ENCODE assay signal across 29 mouse cellular contexts in the genomic region with DNA sequence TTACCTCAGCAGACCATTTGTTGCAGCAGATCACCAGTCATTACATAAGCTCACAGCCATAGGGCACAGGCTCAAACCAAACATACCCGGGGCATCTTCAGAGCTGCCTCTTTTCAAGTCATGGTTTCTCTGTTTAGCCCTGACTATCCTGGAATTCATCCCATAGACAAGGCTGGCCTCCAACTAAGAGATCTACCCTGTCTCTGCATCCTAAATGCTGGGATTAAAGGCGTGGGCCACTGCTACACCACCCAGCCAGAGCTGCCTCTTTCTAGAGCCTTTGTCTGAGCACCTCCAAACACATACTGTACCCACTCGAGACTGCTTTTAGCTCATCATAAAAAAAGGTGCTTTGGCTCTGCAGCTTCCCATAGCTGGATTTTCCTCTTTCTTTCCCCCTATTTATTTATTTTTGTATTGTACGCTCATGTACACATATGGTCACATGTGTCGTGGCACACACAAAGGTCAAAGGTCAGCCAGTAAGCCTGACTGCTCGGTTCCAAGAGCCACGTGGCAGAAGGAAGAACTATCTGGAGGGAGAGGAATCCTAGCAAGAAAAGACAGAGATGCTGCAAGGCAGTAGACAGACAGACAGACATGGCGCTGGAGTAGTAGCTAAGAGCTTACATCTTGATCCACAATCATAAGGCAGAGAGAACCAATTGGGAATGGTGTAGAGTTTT. TPM values are rescaled to one million over a fixed set of nuclear protein-coding genes. Genes with fewer than 3 reads are reported as not detected.
DNase-seq lines count a peak whose midpoint lies in the region; ATAC-seq and TF ChIP-seq lines count a peak whose summit lies in the region.
"Had no signal": no experiment of that assay in that cellular context is flagged by ENCODE, and none has a peak within 500 bp of the region (broad histone marks: within the 10 kb centered on the region; RNA-seq: fewer than 3 reads in every experiment).

No protein-coding gene starts in this region.

- DNase-seq in layer of hippocampus, adult 2 months (ENCODE audit: low spot score in 2 of 2) = no peak
- DNase-seq in layer of hippocampus, postnatal 25 days (ENCODE audit: extremely low spot score in 1 of 2, low spot score in 1 of 2) = no peak
- DNase-seq in thymus, postnatal 4 days = peak; percentile 9
- no peak for DNase-seq in thymus, adult 18-20 months
- DNase-seq in induced T-regulatory cell, adult 2 months (ENCODE audit: low read depth) = peak; percentile 11
- no peak for DNase-seq in spleen, adult 18-20 months
- DNase-seq: adrenal gland, adult 2 months; adrenal gland, postnatal 14 days; cerebellum, adult 18-20 months; cerebellum, adult 9-11 months; cerebellum, postnatal 25 days; embryo, embryonic 11 days; gastrocnemius, postnatal 25 days; heart, adult 18-20 months; heart, postnatal 10 days; heart, postnatal 36 days had no signal

- ATAC-seq in megakaryocyte, adult 5-6 weeks (ENCODE audit: poor library complexity, severe bottlenecking) = no peak
- ATAC-seq: CD4-positive, CD25-positive, alpha-beta regulatory T cell, adult 4 months; forebrain, embryonic 13.5 days; forebrain, embryonic 16.5 days had no signal

- no peaks in the 10 kb centered on the region for H3K27me3 ChIP-seq in megakaryocyte, embryonic 14.5 days (replicated peaks)
- H3K27me3 ChIP-seq: embryonic facial prominence, embryonic 13.5 days; forebrain, embryonic 13.5 days; heart, embryonic 12.5 days; heart, embryonic 15.5 days had no signal

- H3K36me3 ChIP-seq in megakaryocyte, embryonic 14.5 days (replicated peaks; ENCODE audit: low read length) = peaks cover 91% of the 10 kb centered on the region
- H3K36me3 ChIP-seq: embryonic facial prominence, embryonic 10.5 days; embryonic facial prominence, embryonic 13.5 days; heart, embryonic 15.5 days; hindbrain, embryonic 10.5 days had no signal

- H3K4me1 ChIP-seq in megakaryocyte, embryonic 14.5 days = peaks cover 96% of the 10 kb centered on the region

- peak overlapping the region; percentile 40 for H3K27ac ChIP-seq in layer of hippocampus, adult 2 months
- H3K27ac ChIP-seq: embryonic facial prominence, embryonic 10.5 days; embryonic facial prominence, embryonic 13.5 days; heart, embryonic 15.5 days; hindbrain, embryonic 14.5 days; hindbrain, postnatal 0 days had no signal

- TF ChIP-seq CTCF in layer of hippocampus, adult 2 months (conservative IDR thresholded peaks at IDR 0.05) = no peak

- H3K4me3 ChIP-seq in layer of hippocampus, adult 2 months = no peak overlapping the region
- peak overlapping the region; percentile 59 for H3K4me3 ChIP-seq in megakaryocyte, embryonic 14.5 days (replicated peaks)
- H3K4me3 ChIP-seq: embryonic facial prominence, embryonic 10.5 days; embryonic facial prominence, embryonic 13.5 days; erythroblast, embryonic 14.5 days; forebrain, embryonic 13.5 days; heart, embryonic 12.5 days; heart, embryonic 15.5 days; hindbrain, embryonic 10.5 days had no signal

- H3K9me3 ChIP-seq in megakaryocyte, embryonic 14.5 days = no peaks in the 10 kb centered on the region
- H3K9me3 ChIP-seq: embryonic facial prominence, embryonic 10.5 days; embryonic facial prominence, embryonic 13.5 days; forebrain, embryonic 13.5 days; heart, embryonic 12.5 days; heart, embryonic 15.5 days; hindbrain, embryonic 10.5 days had no signal

RNA-seq across cellular contexts. Expression of gene Gfod1, which starts 51.7 kb away (rescaled TPM):
- 10 to 100 TPM; 94.6 to 99.3 TPM for total RNA-seq in layer of hippocampus, adult 2 months (2021)
- 10 to 100 TPM; 86.7 to 93.1 TPM for total RNA-seq in layer of hippocampus, postnatal 25 days (2021)
- polyA plus RNA-seq in megakaryocyte, embryonic 14.5 days (2012; ENCODE audit: insufficient read depth, low replicate concordance) = 5.5 and 23.4 TPM in 2 replicates
- total RNA-seq in megakaryocyte, adult 5-6 weeks (2015) = 10.8 and 16.8 TPM in 2 replicates
- 4.9 and 7.2 TPM in 2 replicates for total RNA-seq in megakaryocyte, adult 5-6 weeks (2017)

Comparison
In these comparisons a context has a peak if more than half of its experiments do, and no peak if none do; other contexts are left out.
1. DNase-seq: peak in thymus, postnatal 4 days (single experiment) and induced T-regulatory cell, adult 2 months (single experiment); none in layer of hippocampus, adult 2 months (0 of 2), layer of hippocampus, postnatal 25 days (0 of 2), thymus, adult 18-20 months (0 of 2) and spleen, adult 18-20 months (0 of 2).
2. RNA of gene Gfod1, which starts 51.7 kb away (total RNA-seq): 94.6 to 99.3 TPM in layer of hippocampus, adult 2 months and 86.7 to 93.1 TPM in layer of hippocampus, postnatal 25 days; 4.9 to 16.8 TPM in megakaryocyte, adult 5-6 weeks; every median in the first group is over 4 times any median in the second.